Mouse (Mus musculus) 3134 (cell line): Measurements from ENCODE around the gene Phactr2.

ENCODE experiments used
- DNase-seq: peaks from one replicate; pipeline ENCODE4 v3.0.0-alpha.2; 2011; ENCODE audit warnings: low spot score; ENCODE audit not compliant: insufficient read length; ENCODE audit errors: extremely low read depth

The Phactr2 gene

GRCm38 (mm10) chr10:13335814-13336213, 138.4 kb downstream of the Phactr2 start:
- no peak for DNase-seq

DNA sequence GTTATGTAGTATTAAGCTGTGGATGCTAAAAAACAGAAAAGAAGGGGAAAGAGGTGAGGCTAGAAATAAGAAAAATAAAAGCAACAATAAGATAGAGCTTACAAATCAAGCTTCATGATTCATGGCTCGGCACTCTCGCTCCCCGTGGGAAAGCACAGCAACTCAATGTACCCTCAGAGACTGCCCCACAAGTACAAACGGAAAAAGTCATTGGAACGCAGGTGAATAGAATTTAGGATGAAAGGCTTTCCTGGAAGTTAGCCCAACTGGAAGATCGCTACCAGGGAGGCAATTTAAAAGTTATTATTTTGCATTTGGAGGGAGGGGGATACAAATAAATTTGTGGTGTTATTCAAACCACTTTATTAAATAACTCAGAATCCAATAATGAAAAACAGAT, 138.9 kb downstream of the Phactr2 start:
- DNase-seq: no peak

GRCm38 (mm10) chr10:13333781-13334180, 140.4 kb downstream of the Phactr2 start:
- DNase-seq: no peak

- DNase-seq: no peak
Observed at GRCm38 (mm10) chr10:13332985-13333384, 141.2 kb downstream of the Phactr2 start.

GRCm38 (mm10) chr10:13331405-13332032, 142.7 kb downstream of the Phactr2 start:
- DNase-seq: no peak

GRCm38 (mm10) chr10:13328602-13329001, 145.6 kb downstream of the Phactr2 start:
- DNase-seq: no peak

DNA sequence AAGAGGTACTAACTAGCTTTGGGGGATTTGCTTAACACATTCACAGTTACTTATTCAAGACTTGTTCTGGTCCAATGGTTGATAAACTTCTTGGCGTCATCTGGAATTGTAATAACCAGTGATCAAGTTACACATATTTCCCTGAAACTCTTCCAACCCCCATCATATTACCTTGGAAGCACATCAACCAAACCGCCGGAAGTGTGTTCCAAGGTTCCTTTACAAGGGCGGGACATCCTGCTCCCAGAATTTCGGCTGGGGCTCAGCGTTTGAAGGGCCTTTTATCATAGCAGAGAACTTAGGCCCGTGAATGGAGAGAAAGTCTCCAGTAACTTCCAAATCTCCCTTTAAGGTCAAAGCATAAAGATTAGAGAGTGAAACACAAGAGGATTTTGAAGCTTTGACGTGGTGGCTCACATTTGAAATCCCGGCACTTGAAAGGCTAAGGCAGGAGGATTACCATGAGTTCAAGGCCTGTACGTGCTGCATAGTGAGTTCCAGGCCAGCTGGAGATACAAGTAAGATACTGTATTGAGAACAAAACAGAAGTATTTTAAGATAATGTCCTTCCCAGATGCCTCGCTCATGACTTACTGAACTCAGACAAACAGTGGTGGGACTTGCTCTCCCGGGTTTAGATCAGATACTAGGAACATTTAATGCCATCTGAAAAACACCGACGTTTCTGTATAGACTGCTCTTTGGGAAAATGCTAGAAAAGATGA, 147.9 kb downstream of the Phactr2 start:
- no peak for DNase-seq

GRCm38 (mm10) chr10:13323806-13324411, 150.3 kb downstream of the Phactr2 start:
- no peak for DNase-seq

DNA sequence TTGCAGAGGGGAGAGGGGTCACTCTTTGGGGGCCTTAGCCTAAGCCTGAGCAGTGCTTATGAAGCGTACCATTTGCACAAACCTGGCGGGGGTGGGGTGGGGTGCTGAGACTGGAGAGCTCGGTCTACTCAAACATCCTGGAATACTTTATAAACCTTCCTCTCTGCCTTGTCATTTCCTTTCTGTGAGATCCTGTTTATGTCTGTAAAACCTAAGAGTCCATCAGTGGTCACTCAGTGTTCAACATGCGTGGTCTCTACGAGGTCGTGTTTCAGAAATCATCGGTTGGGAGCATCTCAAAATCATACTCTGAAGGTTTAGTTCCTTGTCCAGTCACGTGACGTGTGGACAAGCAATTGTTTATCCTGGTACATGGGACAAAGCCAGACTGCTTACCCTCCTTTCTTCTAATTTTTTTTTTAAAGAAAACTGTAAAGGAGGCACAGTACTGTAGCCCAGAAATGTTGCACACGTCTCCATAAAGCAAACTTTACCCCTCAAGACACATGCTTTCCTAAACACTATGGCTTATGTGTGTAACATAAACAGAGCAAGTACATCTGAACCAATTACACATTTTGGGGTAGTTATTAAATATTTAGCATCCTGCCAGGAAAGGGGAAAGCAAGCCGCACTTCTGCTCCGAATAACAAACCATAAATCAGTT, 150.9 kb downstream of the Phactr2 start:
- no peak for DNase-seq

GRCm38 (mm10) chr10:13314999-13315398, 159.2 kb downstream of the Phactr2 start:
- DNase-seq: no peak

GRCm38 (mm10) chr10:13312576-13312975, 161.6 kb downstream of the Phactr2 start:
- DNase-seq: no peak

GRCm38 (mm10) chr10:13311612-13312011, 162.6 kb downstream of the Phactr2 start:
- no peak for DNase-seq

DNA sequence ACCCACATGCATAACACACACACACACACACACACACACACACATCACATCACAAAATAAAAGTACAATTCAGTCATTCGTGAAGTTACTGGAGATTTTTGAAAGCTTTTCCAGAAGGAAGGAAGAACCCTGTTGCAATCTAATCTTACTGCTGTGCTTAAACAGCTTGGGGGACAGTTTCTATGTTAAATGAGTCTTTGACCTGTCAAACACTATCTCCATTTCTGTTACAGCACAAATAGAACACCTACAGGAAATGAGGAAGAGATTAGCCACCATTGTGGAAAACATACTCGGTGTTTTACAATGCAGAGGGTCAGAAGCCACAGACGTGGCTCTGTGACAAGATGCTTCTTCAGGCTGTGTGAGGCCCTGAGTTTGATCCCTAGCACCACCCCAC, 164.1 kb downstream of the Phactr2 start:
- no peak for DNase-seq

DNA sequence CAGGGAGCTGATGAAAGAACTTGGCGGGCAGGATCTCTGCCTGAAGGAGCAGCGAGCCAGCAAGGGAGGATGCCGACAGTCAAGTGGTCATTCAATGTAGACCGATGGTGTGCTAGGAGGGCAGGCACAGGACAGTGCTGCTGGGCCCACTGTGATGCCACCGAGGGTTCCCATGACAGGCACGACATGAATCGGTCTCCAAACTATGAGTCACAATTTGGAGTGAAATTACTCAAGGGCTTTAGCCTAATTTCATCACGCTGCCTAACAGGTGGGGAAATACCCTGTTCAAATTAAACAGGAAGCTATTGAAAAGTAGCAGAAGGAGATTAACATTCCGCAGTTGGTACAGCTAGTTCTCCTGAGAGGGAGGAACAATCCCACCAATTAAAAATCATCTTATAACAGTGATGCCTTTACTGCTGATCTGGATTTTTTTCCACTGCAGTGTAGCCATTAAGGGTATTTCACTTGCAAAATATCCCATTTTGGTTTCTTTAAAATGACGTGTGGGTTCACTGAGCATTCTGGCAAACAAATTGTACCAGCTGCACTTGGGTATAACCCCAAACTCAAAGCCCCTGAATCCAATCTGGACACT, 169.5 kb downstream of the Phactr2 start:
- DNase-seq: peak; percentile 2

- DNase-seq: no peak
Observed at GRCm38 (mm10) chr10:13303271-13304265, 170.6 kb downstream of the Phactr2 start.

DNA sequence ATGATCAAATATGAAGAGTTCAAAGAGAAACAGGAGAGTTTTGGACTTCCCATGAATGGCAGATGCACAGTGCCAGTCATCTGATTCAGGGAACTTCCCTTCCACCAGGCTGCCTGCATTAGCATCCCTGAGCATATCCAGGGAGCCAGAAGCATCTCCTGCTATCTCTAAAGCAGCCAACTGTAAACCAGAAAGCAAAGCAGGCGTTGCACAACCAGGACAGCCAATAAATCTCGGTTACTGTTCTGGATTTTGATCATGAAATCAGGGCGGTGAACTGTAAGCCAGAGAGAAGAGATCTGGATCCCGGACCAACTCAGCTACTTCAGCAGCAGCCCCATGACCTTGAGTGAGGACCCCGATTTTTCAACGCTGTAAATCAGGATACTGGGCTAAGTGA, 173.6 kb downstream of the Phactr2 start:
- no peak for DNase-seq

DNA sequence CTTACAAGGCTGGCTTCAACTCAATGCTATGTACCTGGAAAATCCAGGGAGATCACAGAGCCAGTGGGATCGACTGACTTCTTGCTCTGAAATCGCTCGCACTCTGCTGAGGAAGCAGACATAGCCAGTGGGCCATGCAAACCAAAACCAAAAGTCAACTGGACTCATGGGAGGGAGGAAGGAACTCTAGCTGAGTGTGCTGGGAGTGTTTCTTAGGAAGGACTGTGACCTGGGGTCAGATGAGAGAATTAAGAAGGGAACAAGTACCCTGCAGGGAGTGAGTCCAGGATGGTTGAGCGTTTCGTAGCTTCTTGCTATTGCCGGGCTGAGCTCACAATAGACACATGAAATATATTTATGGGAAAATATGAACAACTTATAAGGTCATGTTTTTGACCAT, 174.0 kb downstream of the Phactr2 start:
- DNase-seq: no peak

GRCm38 (mm10) chr10:13294886-13295285, 179.3 kb downstream of the Phactr2 start:
- DNase-seq: no peak

DNA sequence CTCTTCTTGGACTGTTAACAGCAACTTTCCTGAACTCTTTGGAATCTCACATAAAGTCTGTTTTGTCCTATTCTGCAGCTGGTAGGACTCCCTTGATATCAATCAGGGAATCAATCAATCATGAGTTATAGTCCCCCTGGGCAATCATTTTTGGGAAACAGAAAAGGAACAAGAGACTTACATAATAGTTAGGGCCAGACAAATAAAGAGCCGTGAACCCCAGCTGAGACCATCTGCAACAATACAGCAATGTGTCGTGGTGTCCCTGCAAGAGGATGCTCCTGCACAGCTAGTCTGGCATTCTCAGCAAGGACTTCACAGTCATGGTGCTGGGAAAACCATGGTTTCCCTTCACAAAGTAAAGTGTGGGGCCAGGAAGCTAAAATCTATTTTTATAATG, 182.2 kb downstream of the Phactr2 start:
- DNase-seq: no peak
